Mouse (Mus musculus): Measurements from ENCODE around the gene Pla2r1. TPM values are rescaled to one million over a fixed set of nuclear protein-coding genes. Genes with fewer than 3 reads are reported as not detected.

Gene Pla2r1
- total RNA-seq (2021), result 1 to 10 TPM in 1 of 2 experiments, under 1 TPM in 1; 0.82 to 1.6 TPM
- long read RNA-seq, experiment 1, result 0 reads
- long read RNA-seq, experiment 2, result 0 reads

DNA sequence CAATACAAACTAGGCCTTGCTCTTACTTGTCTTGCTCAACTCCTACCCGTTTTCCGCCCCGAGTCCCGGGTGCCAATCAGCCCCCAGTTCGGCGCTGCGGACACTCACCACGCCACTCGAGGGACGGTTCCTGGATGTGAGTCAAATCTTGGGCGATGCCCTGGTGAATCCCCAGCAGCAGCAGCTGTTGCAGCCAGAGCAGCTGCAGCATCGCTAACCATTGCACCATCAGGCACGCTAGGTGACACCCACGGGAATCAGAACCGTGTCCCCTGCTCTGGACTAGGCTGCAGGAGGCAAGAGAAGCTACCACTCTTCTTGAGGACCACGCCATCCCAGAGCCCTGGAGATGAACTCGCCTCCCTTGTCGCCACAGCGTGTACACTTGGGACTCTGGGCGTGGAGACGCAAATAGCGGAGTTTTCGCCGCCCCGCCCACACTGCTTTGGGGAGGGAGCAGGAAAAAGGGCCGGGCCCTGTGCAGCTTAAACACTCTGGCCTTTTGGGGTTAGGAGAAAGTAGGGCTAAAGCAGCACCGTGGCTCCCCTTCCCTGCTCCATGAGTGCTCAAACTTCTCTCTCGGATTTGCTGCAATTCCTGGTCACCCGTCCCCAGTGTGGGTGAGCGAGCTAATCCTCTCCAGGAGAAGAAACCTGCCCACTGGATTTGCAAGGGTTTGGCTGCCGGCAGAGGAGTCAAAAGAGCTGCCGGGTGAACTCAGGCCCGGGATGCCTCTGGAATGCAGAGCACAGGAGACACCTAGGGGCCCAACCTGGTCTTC lies at the start of gene Pla2r1:
Gene Pla2r1, minus strand, starts transcription at position 407 of the 781 bp plus-strand sequence.
- Histone ChIP-seq H3K4me3 (peak within 1 kb of the TSS; percentile 76), H3K27ac (peak within 1 kb of the TSS; percentile 48)
- intact Hi-C loops (cut with DNase I), result no loop called here
- peak; percentile 75 for DNase-seq
- TF ChIP-seq CTCF (IDR thresholded peaks at IDR 0.05), result peak; percentile 25; the same call in 1 of the 2 replicates

GRCm38 (mm10) chr2:60601326-60601725 lies 48.2 kb upstream of the Pla2r1 start:
- intact Hi-C loops (cut with DNase I), result no loop called here
- no peak for DNase-seq
- TF ChIP-seq CTCF (IDR thresholded peaks at IDR 0.05), result no peak
- Histone ChIP-seq H3K4me3 (no peak overlapping the region), H3K27ac (no peak overlapping the region)

- intact Hi-C loops (cut with DNase I), result no loop called here
- DNase-seq, result no peak
- Histone ChIP-seq H3K4me3 (no peak overlapping the region), H3K27ac (no peak overlapping the region)
- no peak for TF ChIP-seq CTCF (IDR thresholded peaks at IDR 0.05)
Measured at GRCm38 (mm10) chr2:60600863-60601262, 47.8 kb upstream of the Pla2r1 start.

GRCm38 (mm10) chr2:60583416-60583815 lies 30.3 kb upstream of the Pla2r1 start:
- intact Hi-C loops (cut with DNase I), result no loop called here

DNA sequence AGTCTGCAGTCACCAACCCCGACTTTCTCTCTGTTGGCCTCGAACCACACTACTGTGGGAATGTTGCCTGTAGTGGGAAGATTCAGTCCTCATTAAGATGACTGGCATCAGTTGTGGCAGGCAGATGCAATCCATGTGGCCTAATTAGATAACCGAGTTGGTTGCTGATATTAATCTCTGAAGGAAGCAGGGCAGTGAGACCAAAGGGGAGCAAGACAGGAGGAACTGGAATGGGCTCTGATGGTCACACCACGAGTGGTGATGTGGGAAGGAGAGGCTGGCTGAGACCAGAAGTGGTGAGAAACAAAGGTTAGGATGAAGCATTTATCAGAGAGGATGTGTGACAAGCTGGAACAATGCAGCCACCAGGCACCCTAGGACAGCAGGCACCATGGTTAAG lies 1.5 kb upstream of the Pla2r1 start:
- intact Hi-C loops (cut with DNase I), result no loop called here
- no peak overlapping the region for H3K4me3 ChIP-seq
- TF ChIP-seq CTCF (IDR thresholded peaks at IDR 0.05), result no peak
- no peak for DNase-seq
- no peak overlapping the region for H3K27ac ChIP-seq

More at GRCm38 (mm10) chr2:60583416-60583815, 30.3 kb upstream of the Pla2r1 start:
- Histone ChIP-seq H3K4me3 (no peak overlapping the region), H3K27ac (no peak overlapping the region)
- TF ChIP-seq CTCF (IDR thresholded peaks at IDR 0.05), result no peak
- no peak for DNase-seq

DNA sequence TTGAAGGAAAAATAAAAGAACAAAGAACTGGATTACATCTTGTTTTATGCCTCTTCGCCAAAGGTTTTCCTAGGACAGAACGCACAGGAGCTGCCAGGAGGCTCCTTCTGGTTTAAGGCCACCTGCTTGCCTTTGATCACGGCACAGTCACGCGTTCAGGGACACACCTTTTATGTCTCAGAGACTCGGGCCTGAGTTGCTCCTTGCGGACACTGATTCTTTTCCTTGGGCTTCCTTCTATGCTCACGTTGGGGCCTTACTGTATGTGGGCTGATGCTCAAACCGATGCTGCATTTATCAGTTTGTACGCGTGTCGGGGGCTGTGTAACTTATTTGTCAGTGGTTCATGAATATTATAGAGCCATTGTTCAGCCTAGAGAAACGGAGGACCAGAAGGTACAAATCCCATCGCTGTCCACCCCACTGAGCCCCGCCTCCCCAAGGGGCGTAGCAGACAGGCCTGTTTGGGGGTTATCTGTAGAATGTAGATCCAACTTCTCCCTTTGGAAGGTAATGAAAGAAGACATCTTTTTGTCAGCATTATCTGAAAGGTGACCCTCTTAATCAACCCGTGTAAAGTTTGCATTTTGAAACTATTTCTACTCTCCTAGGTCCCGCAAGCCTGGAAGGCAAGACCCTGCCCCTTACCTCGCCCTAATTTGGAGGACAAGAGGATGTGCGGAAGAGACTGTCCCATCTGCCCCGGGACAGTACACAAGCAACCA lies 769 bp downstream of the Pla2r1 start:
- peak overlapping the region; percentile 76 for H3K4me3 ChIP-seq
- H3K27ac ChIP-seq, result peak overlapping the region; percentile 48
- DNase-seq, result no peak
- TF ChIP-seq CTCF (IDR thresholded peaks at IDR 0.05), result no peak
- intact Hi-C loops (cut with DNase I), result no loop called here

GRCm38 (mm10) chr2:60551673-60552072 lies 1.4 kb downstream of the Pla2r1 start:
- TF ChIP-seq CTCF (IDR thresholded peaks at IDR 0.05), result no peak
- intact Hi-C loops (cut with DNase I), result no loop called here
- Histone ChIP-seq H3K4me3 (peak overlapping the region; percentile 15; the same call in 1 of the 2 replicates), H3K27ac (no peak overlapping the region)
- no peak for DNase-seq

- no peak for DNase-seq
- TF ChIP-seq CTCF (IDR thresholded peaks at IDR 0.05), result no peak
- Histone ChIP-seq H3K27ac (no peak overlapping the region), H3K4me3 (no peak overlapping the region)
- intact Hi-C loops (cut with DNase I), result no loop called here
Measured at GRCm38 (mm10) chr2:60550521-60550920, 2.6 kb downstream of the Pla2r1 start.

- no peak for TF ChIP-seq CTCF (IDR thresholded peaks at IDR 0.05)
- intact Hi-C loops (cut with DNase I), result no loop called here
- H3K4me3 ChIP-seq, result no peak overlapping the region
- no peak for DNase-seq
- no peak overlapping the region for H3K27ac ChIP-seq
Measured at GRCm38 (mm10) chr2:60549851-60550250, 3.3 kb downstream of the Pla2r1 start.

DNA sequence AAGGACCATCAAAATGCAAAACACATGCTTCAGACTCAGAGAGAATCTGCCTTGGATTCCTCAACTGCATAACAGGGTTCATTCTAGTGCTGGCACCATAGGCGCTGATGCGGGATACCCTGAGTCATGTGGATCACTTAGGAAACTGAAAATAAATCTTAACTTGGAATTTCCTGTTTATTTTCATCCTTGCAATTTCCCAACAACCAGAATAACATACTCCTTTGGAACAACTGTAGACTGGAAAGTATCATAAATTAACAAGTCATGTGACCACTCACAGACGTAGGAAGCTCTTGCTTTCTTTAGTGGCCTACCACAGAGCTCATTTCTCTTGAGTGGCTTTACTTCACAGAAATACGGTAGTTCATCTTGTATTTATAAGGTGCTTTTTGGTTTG lies 7.0 kb downstream of the Pla2r1 start:
- intact Hi-C loops (cut with DNase I), result no loop called here
- DNase-seq, result no peak
- H3K27ac ChIP-seq, result no peak overlapping the region; the same call in 1 of the 2 replicates

GRCm38 (mm10) chr2:60544006-60544405 lies 9.1 kb downstream of the Pla2r1 start:
- no peak for TF ChIP-seq CTCF (IDR thresholded peaks at IDR 0.05)
- Histone ChIP-seq H3K27ac (no peak overlapping the region), H3K4me3 (no peak overlapping the region)
- intact Hi-C loops (cut with DNase I), result no loop called here
- DNase-seq, result no peak

More for the DNA sequence above, 7.0 kb downstream of the Pla2r1 start:
- no peak for TF ChIP-seq CTCF (IDR thresholded peaks at IDR 0.05)
- no peak overlapping the region for H3K4me3 ChIP-seq

DNA sequence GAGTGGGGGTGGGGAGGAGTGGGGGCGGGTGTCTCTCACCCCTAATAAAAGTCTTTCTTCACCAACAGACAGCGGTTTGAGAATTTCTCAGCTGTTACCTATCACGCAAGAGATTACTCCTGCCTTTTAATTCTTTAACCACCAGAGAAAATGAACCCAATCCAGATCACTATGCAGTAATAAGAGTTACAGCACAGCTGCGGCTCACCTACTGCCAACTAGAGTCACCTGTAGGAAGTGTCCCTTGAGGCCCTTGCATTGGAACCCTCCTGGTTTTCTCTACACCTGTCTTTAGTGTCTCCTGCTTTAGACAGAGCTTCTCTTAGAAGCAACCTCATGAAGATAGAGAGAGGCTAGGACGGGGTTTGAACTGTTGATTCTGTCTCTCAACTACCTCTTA lies 11.4 kb downstream of the Pla2r1 start:
- H3K27ac ChIP-seq, result no peak overlapping the region
- no peak overlapping the region for H3K4me3 ChIP-seq
- intact Hi-C loops (cut with DNase I), result no loop called here
- TF ChIP-seq CTCF (IDR thresholded peaks at IDR 0.05), result no peak
- DNase-seq, result no peak

- no peak overlapping the region for H3K4me3 ChIP-seq
- no peak for DNase-seq
- no peak overlapping the region for H3K27ac ChIP-seq
- no peak for TF ChIP-seq CTCF (IDR thresholded peaks at IDR 0.05)
- intact Hi-C loops (cut with DNase I), result no loop called here
Measured at GRCm38 (mm10) chr2:60540346-60540745, 12.8 kb downstream of the Pla2r1 start.

All from gastrocnemius, adult 2 months (tissue).